Mouse (Mus musculus) MEL (cell line): ENCODE data around the gene Nsd1. TPM values are rescaled to one million over a fixed set of nuclear protein-coding genes. Genes with fewer than 3 reads are reported as not detected.

Experiments used
- DNase-seq: peaks from one replicate; pipeline ENCODE4 v3.0.0; 2011; ENCODE audit warnings: low read depth, low spot score
- H3K27ac ChIP-seq: 2 replicates; pipeline ENCODE4 v1.5.1; 2012; ENCODE audit warnings: low read depth, mild to moderate bottlenecking, control low read depth, low read length, moderate library complexity; ENCODE audit not compliant: control insufficient read depth
- H3K27me3 ChIP-seq, 2 experiments: fragments of 150-350 bp in 1 of 2; sonication (generic) in 1 of 2; 2 replicates each; pipeline ENCODE4 v1.6.1; 2012; ENCODE audit warnings: low read length in 2 of 2, mild to moderate bottlenecking in 2 of 2, improper control_type of control experiment in 1 of 2, moderate library complexity in 1 of 2; ENCODE audit not compliant: insufficient read depth in 2 of 2, control insufficient read depth in 1 of 2
- H3K36me3 ChIP-seq, 2 experiments: 2 replicates each; pipeline ENCODE4 v1.6.1; 2012 to 2014; ENCODE audit warnings: low read length in 2 of 2, improper control_type of control experiment in 1 of 2, inconsistent platforms in 1 of 2, mild to moderate bottlenecking in 1 of 2; ENCODE audit not compliant: insufficient read depth in 2 of 2, control insufficient read depth in 1 of 2
- H3K4me1 ChIP-seq, 2 experiments: fragments of 150-350 bp in 1 of 2; sonication (generic) in 1 of 2; 2 replicates each; pipeline ENCODE4 v1.6.1; 2012; ENCODE audit warnings: low read length in 2 of 2, improper control_type of control experiment in 1 of 2, mild to moderate bottlenecking in 1 of 2; ENCODE audit not compliant: insufficient read depth in 2 of 2, control insufficient read depth in 1 of 2
- H3K4me3 ChIP-seq, 2 experiments: fragments of 150-350 bp in 1 of 2; sonication (generic) in 1 of 2; 2 replicates each; pipeline ENCODE4 v1.5.1; 2012; ENCODE audit warnings: low read depth in 2 of 2, low read length in 2 of 2, mild to moderate bottlenecking in 2 of 2, moderate library complexity in 2 of 2, control low read depth in 1 of 2, improper control_type of control experiment in 1 of 2; ENCODE audit not compliant: control insufficient read depth in 1 of 2, insufficient read depth in 1 of 2
- H3K79me2 ChIP-seq: 2 replicates; pipeline ENCODE4 v1.6.1; 2012; ENCODE audit warnings: mild to moderate bottlenecking, low read length, moderate library complexity; ENCODE audit not compliant: control insufficient read depth, poor library complexity, insufficient read depth
- H3K9ac ChIP-seq: 2 replicates; pipeline ENCODE4 v1.6.1; 2012; ENCODE audit warnings: low read depth, mild to moderate bottlenecking, control low read depth, low read length, moderate library complexity; ENCODE audit not compliant: control insufficient read depth, poor library complexity, severe bottlenecking
- H3K9me3 ChIP-seq: fragments of 150-350 bp; sonication (generic); replicated peaks from 2 replicates; pipeline ENCODE4 v1.6.1; 2012; ENCODE audit warnings: mild to moderate bottlenecking, low read length, improper control_type of control experiment, moderate library complexity; ENCODE audit not compliant: insufficient read depth
- CHD2 ChIP-seq: IDR thresholded peaks from 2 replicates; pipeline ENCODE4 v1.6.1; 2011; ENCODE audit warnings: low read length, improper control_type of control experiment
- E2F4 ChIP-seq: IDR thresholded peaks from 2 replicates; pipeline ENCODE4 v1.6.1; 2011; ENCODE audit warnings: low read depth, low read length, improper control_type of control experiment, borderline replicate concordance
- ELF1 ChIP-seq: IDR thresholded peaks from 2 replicates; pipeline ENCODE4 v1.6.1; 2014; ENCODE audit warnings: low read depth, mild to moderate bottlenecking, inconsistent platforms, low read length, improper control_type of control experiment, moderate library complexity
- EP300 ChIP-seq, 2 experiments: IDR thresholded peaks; 2 replicates each; pipeline ENCODE4 v1.6.1; 2011; ENCODE audit warnings: improper control_type of control experiment in 2 of 2, low read length in 2 of 2, low read depth in 1 of 2, mild to moderate bottlenecking in 1 of 2
- ETS1 ChIP-seq: IDR thresholded peaks from 2 replicates; pipeline ENCODE4 v1.6.1; 2012; ENCODE audit warnings: low read depth, mild to moderate bottlenecking, inconsistent platforms, low read length, improper control_type of control experiment, moderate library complexity
- GABPA ChIP-seq: IDR thresholded peaks from 2 replicates; pipeline ENCODE4 v1.6.1; 2012; ENCODE audit warnings: low read depth, mild to moderate bottlenecking, inconsistent platforms, low read length, improper control_type of control experiment, moderate library complexity
- HCFC1 ChIP-seq: IDR thresholded peaks from 2 replicates; pipeline ENCODE4 v1.6.1; 2012; ENCODE audit warnings: low read depth, mild to moderate bottlenecking, inconsistent platforms, low read length, improper control_type of control experiment, moderate library complexity
- KAT2A ChIP-seq: conservative IDR thresholded peaks from 2 replicates; pipeline ENCODE4 v1.6.1; 2012; ENCODE audit warnings: low read depth, low read length, improper control_type of control experiment, inconsistent platforms
- MAFK ChIP-seq: IDR thresholded peaks from 2 replicates; pipeline ENCODE4 v1.6.1; 2011; ENCODE audit warnings: low read depth, mild to moderate bottlenecking, low read length, improper control_type of control experiment, borderline replicate concordance
- MEF2A ChIP-seq: IDR thresholded peaks from 2 replicates; pipeline ENCODE4 v1.6.1; 2014; ENCODE audit warnings: low read depth, mild to moderate bottlenecking, inconsistent platforms, low read length, improper control_type of control experiment; ENCODE audit not compliant: poor library complexity, insufficient replicate concordance, severe bottlenecking; ENCODE audit errors: extremely low read depth
- MXI1 ChIP-seq: IDR thresholded peaks from 2 replicates; pipeline ENCODE4 v1.6.1; 2011; ENCODE audit warnings: mild to moderate bottlenecking, low read depth, low read length, improper control_type of control experiment
- MYB ChIP-seq: IDR thresholded peaks from 2 replicates; pipeline ENCODE4 v1.6.1; 2011; ENCODE audit warnings: mild to moderate bottlenecking, low read depth, low read length, improper control_type of control experiment
- MYC ChIP-seq: IDR thresholded peaks from 2 replicates; pipeline ENCODE4 v1.6.1; 2011; ENCODE audit warnings: low read depth, mild to moderate bottlenecking, low read length, improper control_type of control experiment, moderate library complexity
- NELFE ChIP-seq: IDR thresholded peaks from 2 replicates; pipeline ENCODE4 v1.6.1; 2011; ENCODE audit warnings: low read depth, low read length, improper control_type of control experiment
- NRF1 ChIP-seq: IDR thresholded peaks from 2 replicates; pipeline ENCODE4 v1.6.1; 2014; ENCODE audit warnings: low read depth, mild to moderate bottlenecking, inconsistent platforms, low read length, improper control_type of control experiment, moderate library complexity; ENCODE audit not compliant: poor library complexity, insufficient read depth, severe bottlenecking
- POLR2A ChIP-seq, 2 experiments: IDR thresholded peaks; 2 replicates each; pipeline ENCODE4 v1.6.1; 2011 to 2012; ENCODE audit warnings: low read length in 2 of 2, mild to moderate bottlenecking in 2 of 2, control low read depth in 1 of 2, improper control_type of control experiment in 1 of 2, low read depth in 1 of 2, moderate library complexity in 1 of 2; ENCODE audit not compliant: control insufficient read depth in 1 of 2, insufficient read depth in 1 of 2, poor library complexity in 1 of 2
- POLR2AphosphoS2 ChIP-seq: IDR thresholded peaks from 2 replicates; pipeline ENCODE4 v1.6.1; 2011; ENCODE audit warnings: low read length, improper control_type of control experiment
- POLR2AphosphoS5 ChIP-seq: IDR thresholded peaks from 2 replicates; pipeline ENCODE4 v1.6.1; 2012; ENCODE audit warnings: low read depth, borderline replicate concordance, mild to moderate bottlenecking, inconsistent platforms, low read length, moderate library complexity, mixed read lengths
- RAD21 ChIP-seq: IDR thresholded peaks from 2 replicates; pipeline ENCODE4 v1.6.1; 2011; ENCODE audit warnings: mild to moderate bottlenecking, low read depth, low read length, improper control_type of control experiment
- RCOR1 ChIP-seq: IDR thresholded peaks from 2 replicates; pipeline ENCODE4 v1.6.1; 2012; ENCODE audit warnings: low read depth, mild to moderate bottlenecking, inconsistent platforms, low read length, improper control_type of control experiment
- SIN3A ChIP-seq: IDR thresholded peaks from 2 replicates; pipeline ENCODE4 v1.6.1; 2012; ENCODE audit warnings: low read length, improper control_type of control experiment, inconsistent platforms
- TAL1 ChIP-seq: IDR thresholded peaks from 2 replicates; pipeline ENCODE4 v1.6.1; 2012; ENCODE audit warnings: mild to moderate bottlenecking, inconsistent platforms, low read length, moderate library complexity, mixed read lengths
- TBP ChIP-seq: IDR thresholded peaks from 2 replicates; pipeline ENCODE4 v1.8.0; 2011; ENCODE audit warnings: low read depth, low read length, improper control_type of control experiment
- TCF12 ChIP-seq: IDR thresholded peaks from 2 replicates; pipeline ENCODE4 v1.6.1; 2014; ENCODE audit warnings: low read depth, mild to moderate bottlenecking, inconsistent platforms, low read length, improper control_type of control experiment, moderate library complexity
- UBTF ChIP-seq: IDR thresholded peaks from 2 replicates; pipeline ENCODE4 v1.6.1; 2012; ENCODE audit warnings: low read depth, mild to moderate bottlenecking, inconsistent platforms, low read length, improper control_type of control experiment, moderate library complexity, borderline replicate concordance; ENCODE audit not compliant: insufficient read depth
- USF1 ChIP-seq: IDR thresholded peaks from 2 replicates; pipeline ENCODE4 v1.6.1; 2014; ENCODE audit warnings: low read depth, mild to moderate bottlenecking, inconsistent platforms, low read length, improper control_type of control experiment, moderate library complexity
- USF2 ChIP-seq, 2 experiments: IDR thresholded peaks; 2 replicates each; pipeline ENCODE4 v1.6.1; 2011 to 2012; ENCODE audit warnings: improper control_type of control experiment in 2 of 2, low read length in 2 of 2, borderline replicate concordance in 1 of 2, inconsistent platforms in 1 of 2, low read depth in 1 of 2, mild to moderate bottlenecking in 1 of 2; ENCODE audit not compliant: insufficient read depth in 1 of 2
- ZC3H11A ChIP-seq: IDR thresholded peaks from 2 replicates; pipeline ENCODE4 v1.6.1; 2012; ENCODE audit warnings: low read depth, mild to moderate bottlenecking, inconsistent platforms, low read length, improper control_type of control experiment
- ZKSCAN1 ChIP-seq: IDR thresholded peaks from 2 replicates; pipeline ENCODE4 v1.6.1; 2012; ENCODE audit warnings: low read depth, mild to moderate bottlenecking, inconsistent platforms, low read length, improper control_type of control experiment, moderate library complexity
- ZMIZ1 ChIP-seq: IDR thresholded peaks from 2 replicates; pipeline ENCODE4 v1.6.1; 2012; ENCODE audit warnings: low read depth, mild to moderate bottlenecking, inconsistent platforms, low read length, improper control_type of control experiment, moderate library complexity
- polyA plus RNA-seq, 2 experiments: library from polyadenylated mRNA; stranded (reverse) in 1 of 2; unstranded in 1 of 2; fragments of >175 nt in 1 of 2; fragments of >200 nt in 1 of 2; gene quantifications; 2 replicates each; pipeline versions ENCODE4 v1.2.1 to v1.2.4; 2012; ENCODE audit warnings: low replicate concordance in 2 of 2, low read depth in 1 of 2; ENCODE audit not compliant: insufficient read length in 2 of 2, insufficient read depth in 1 of 2, missing spikeins in 1 of 2
- total RNA-seq: library from RNA; depleted of rRNA; stranded (reverse); fragments of 300-350 nt; gene quantifications from 2 replicates; pipeline ENCODE4 v1.2.3, GENCODE M21; 2012

Gene Nsd1
- total and polyA plus RNA-seq, 3 experiments: 6.3 to 59.3 (median 10.0) TPM

DNA sequence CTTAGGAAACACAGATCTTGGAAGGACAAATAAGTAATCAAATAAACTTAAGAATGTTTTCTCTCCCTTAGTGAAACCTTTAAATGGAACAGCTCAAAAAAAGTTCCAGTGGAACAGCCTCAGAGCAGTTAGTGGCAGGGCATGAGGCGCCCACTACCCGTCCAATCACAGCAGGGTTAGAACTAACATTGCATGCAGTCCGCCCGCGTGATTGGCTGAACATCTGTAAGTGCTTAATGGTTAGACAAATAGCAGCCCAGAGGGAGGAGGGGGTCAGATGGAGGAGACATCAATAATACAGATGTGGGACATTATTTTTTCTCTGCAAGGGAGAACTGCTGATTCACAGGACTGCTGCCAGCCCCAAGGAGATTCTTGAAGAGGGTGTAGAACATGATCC, 67.6 kb downstream of the Nsd1 start:
- no peaks in the 10 kb centered on the region for H3K79me2 ChIP-seq
- TF ChIP-seq NELFE: peak; percentile 28; the same call in 1 of the 2 replicates
- TF ChIP-seq E2F4: no peak
- 0 out of 2 replicates have a peak, but pooled peaks have one; percentile 19 for TF ChIP-seq HCFC1
- TF ChIP-seq POLR2A (IDR thresholded peaks at IDR 0.05; ENCODE audit: control insufficient read depth in 1 of 2, insufficient read depth in 1 of 2, low read depth in 1 of 2, low read length in 2 of 2, poor library complexity in 1 of 2): peak in 1 of 2 experiments; percentile 31; a peak in 1 of 4 replicates
- peak; percentile 90 for DNase-seq
- H3K4me3 ChIP-seq: peak overlapping the region; percentile 41 to 44
- no peaks in the 10 kb centered on the region for H3K27me3 ChIP-seq
- peaks cover 2 to 6% of the 10 kb centered on the region in 2 experiments; a peak in 2 of 4 replicates for H3K4me1 ChIP-seq
- no peaks in the 10 kb centered on the region for H3K9me3 ChIP-seq
- H3K9ac ChIP-seq: peak overlapping the region; percentile 16; the same call in 1 of the 2 replicates
- H3K27ac ChIP-seq: peak overlapping the region; percentile 56
- H3K36me3 ChIP-seq: peaks cover 0 to 10% of the 10 kb centered on the region in 2 experiments; a peak in 2 of 4 replicates

DNA sequence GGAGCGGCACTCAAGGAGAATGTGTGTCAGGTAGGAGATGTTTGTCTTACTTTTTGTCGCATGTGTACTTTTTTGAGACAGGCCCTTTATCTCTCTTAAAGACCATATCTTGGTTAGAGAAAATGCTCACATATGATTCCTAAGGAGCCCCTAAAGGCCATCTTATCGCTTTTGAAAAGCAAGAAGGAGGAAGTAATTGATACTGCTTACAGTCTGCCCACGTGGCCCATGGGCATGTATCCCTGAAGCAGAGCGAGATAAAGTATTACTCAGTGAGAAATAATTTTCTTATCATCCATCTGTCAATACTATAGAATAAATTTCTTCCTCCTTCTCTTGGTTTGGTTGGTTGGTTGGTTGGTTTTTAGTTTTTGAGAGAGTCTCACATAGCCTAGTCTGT, 68.1 kb downstream of the Nsd1 start:
- H3K4me3 ChIP-seq: peak overlapping the region; percentile 41 to 44
- peak overlapping the region; percentile 56 for H3K27ac ChIP-seq
- H3K9ac ChIP-seq: peak overlapping the region; percentile 16; the same call in 1 of the 2 replicates
- no peaks in the 10 kb centered on the region for H3K79me2 ChIP-seq
- no peaks in the 10 kb centered on the region for H3K27me3 ChIP-seq
- H3K9me3 ChIP-seq: no peaks in the 10 kb centered on the region
- peak; percentile 72 for DNase-seq
- peaks cover 2 to 6% of the 10 kb centered on the region in 2 experiments; a peak in 2 of 4 replicates for H3K4me1 ChIP-seq
- peaks cover 0 to 10% of the 10 kb centered on the region in 2 experiments; a peak in 2 of 4 replicates for H3K36me3 ChIP-seq
- TF ChIP-seq ZC3H11A (no peak), POLR2AphosphoS5 (no peak), MYC (peak; percentile 98), KAT2A (no peak), UBTF (no peak), MAFK (no peak), POLR2AphosphoS2 (no peak), ZMIZ1 (no peak), TCF12 (0 out of 2 replicates have a peak, but pooled peaks have one; percentile 31), RAD21 (no peak), MYB (no peak), EP300 (IDR thresholded peaks at IDR 0.05; ENCODE audit: low read depth in 1 of 2, low read length in 2 of 2) (peak; percentile 59 to 76; a peak in 3 of 4 replicates), GABPA (no peak), RCOR1 (peak; percentile 37; the same call in 1 of the 2 replicates), CHD2 (no peak), USF2 (IDR thresholded peaks at IDR 0.05; ENCODE audit: borderline replicate concordance in 1 of 2, insufficient read depth in 1 of 2, low read depth in 1 of 2, low read length in 2 of 2) (peak in 1 of 2 experiments; percentile 77; a peak in 2 of 4 replicates), NRF1 (no peak), NELFE (no peak), TBP (no peak), ELF1 (0 out of 2 replicates have a peak, but pooled peaks have one; percentile 14), ETS1 (peak; percentile 79), ZKSCAN1 (no peak), SIN3A (peak; percentile 90), MEF2A (no peak), HCFC1 (no peak), TAL1 (no peak), USF1 (peak; percentile 94), MXI1 (peak; percentile 97)
